Mouse (Mus musculus) gastrocnemius, postnatal 36 days (tissue): ENCODE results near the gene Chd4. TPM values are rescaled to one million over a fixed set of nuclear protein-coding genes. Genes with fewer than 3 reads are reported as not detected.

Experiments used
- DNase-seq, 2 experiments: peaks; one replicate each; pipeline ENCODE4 v3.0.0; 2022
- intact Hi-C: fragments of 180-260 bp; cut with DNase I; formaldehyde crosslinking; loops from one replicate; pipeline ENCODE4 v1.15.1; 2025
- total RNA-seq, 2 experiments: library from RNA; stranded (reverse); gene quantifications; 2 replicates each; pipeline ENCODE4 v1.2.3; 2021

The Chd4 gene
- total RNA-seq, 2 experiments from 2014 or later = 67.6 to 72.2 TPM

- intact Hi-C loops = loop anchor here (5.0 kb wide), 1 partner anchor 89 kb away; no protein-coding TSS in a partner anchor
- DNase-seq = peak; percentile 79 to 81
Measured at GRCm38 (mm10) chr6:125131302-125132156, 35.7 kb downstream of the Chd4 start, which contains the start of gene Nop2. Nop2 (plus strand) TSS chr6:125131909.

GRCm38 (mm10) chr6:125132470-125132869 is 36.7 kb downstream of the Chd4 start:
- DNase-seq = no peak
- intact Hi-C loops = loop anchor here (5.0 kb wide), 1 partner anchor 90 kb away; no protein-coding TSS in a partner anchor

GRCm38 (mm10) chr6:125137002-125137671 is 41.4 kb downstream of the Chd4 start:
- no peak for DNase-seq
- intact Hi-C loops = loop anchor here (5.0 kb wide), 1 partner anchor 35 kb away; no protein-coding TSS in a partner anchor

- DNase-seq = no peak
- intact Hi-C loops = loop anchor here (5.0 kb wide), 1 partner anchor 37 kb away; no protein-coding TSS in a partner anchor
Measured at GRCm38 (mm10) chr6:125139747-125140146, 44.0 kb downstream of the Chd4 start.

GRCm38 (mm10) chr6:125142436-125142835 is 46.7 kb downstream of the Chd4 start:
- DNase-seq = no peak
- intact Hi-C loops = no loop called here

- DNase-seq = no peak
- intact Hi-C loops = no loop called here
Measured at GRCm38 (mm10) chr6:125143128-125143527, 47.3 kb downstream of the Chd4 start.

GRCm38 (mm10) chr6:125143904-125144303 is 48.1 kb downstream of the Chd4 start:
- DNase-seq = no peak
- intact Hi-C loops = no loop called here

- intact Hi-C loops = no loop called here
- peak; percentile 77 to 87 for DNase-seq
Measured at GRCm38 (mm10) chr6:125145001-125145400, 49.2 kb downstream of the Chd4 start, which contains the start of gene Iffo1. Iffo1 (plus strand) TSS chr6:125145241.

GRCm38 (mm10) chr6:125145479-125145951 is 49.7 kb downstream of the Chd4 start:
- no peak for DNase-seq
- intact Hi-C loops = no loop called here

- intact Hi-C loops = no loop called here
Measured at GRCm38 (mm10) chr6:125146148-125146547, 50.4 kb downstream of the Chd4 start.

GRCm38 (mm10) chr6:125146797-125147196 is 51.0 kb downstream of the Chd4 start:
- intact Hi-C loops = no loop called here
- DNase-seq = peak in 1 of 2 experiments; percentile 37

More at GRCm38 (mm10) chr6:125146148-125146547, 50.4 kb downstream of the Chd4 start:
- DNase-seq = no peak

- intact Hi-C loops = no loop called here
- DNase-seq = no peak
Measured at GRCm38 (mm10) chr6:125147329-125147728, 51.5 kb downstream of the Chd4 start.

- intact Hi-C loops = no loop called here
- peak; percentile 55 to 62 for DNase-seq
Measured at GRCm38 (mm10) chr6:125148251-125148925, 52.6 kb downstream of the Chd4 start.

- DNase-seq = peak; percentile 73 to 80
- intact Hi-C loops = no loop called here
Measured at GRCm38 (mm10) chr6:125148926-125149568, 53.3 kb downstream of the Chd4 start.

GRCm38 (mm10) chr6:125149569-125149950 is 53.8 kb downstream of the Chd4 start:
- DNase-seq = no peak
- intact Hi-C loops = no loop called here

GRCm38 (mm10) chr6:125152212-125153017 is 56.6 kb downstream of the Chd4 start:
- DNase-seq = peak; percentile 67 to 72
- intact Hi-C loops = loop anchor here (5.0 kb wide), 1 partner anchor 120 kb away; no protein-coding TSS in a partner anchor

GRCm38 (mm10) chr6:125153018-125153389 is 57.2 kb downstream of the Chd4 start:
- DNase-seq = no peak
- intact Hi-C loops = loop anchor here (5.0 kb wide), 1 partner anchor 119 kb away; no protein-coding TSS in a partner anchor

GRCm38 (mm10) chr6:125153682-125154081 is 57.9 kb downstream of the Chd4 start:
- no peak for DNase-seq
- intact Hi-C loops = loop anchor here (5.0 kb wide), 1 partner anchor 119 kb away; no protein-coding TSS in a partner anchor

GRCm38 (mm10) chr6:125154550-125154949 is 58.8 kb downstream of the Chd4 start:
- intact Hi-C loops = loop anchor here (5.0 kb wide), 1 partner anchor 118 kb away; no protein-coding TSS in a partner anchor
- no peak for DNase-seq
